Mouse (Mus musculus): ENCODE measurements around the gene Ttyh2. TPM values are rescaled to one million over a fixed set of nuclear protein-coding genes. Genes with fewer than 3 reads are reported as not detected.

Gene Ttyh2
- total RNA-seq, 2 experiments from 2014 or later, result 16.0 to 19.4 TPM

GRCm38 (mm10) chr11:114736913-114737624, 61.8 kb downstream of the Ttyh2 start:
- intact Hi-C loops (cut with DNase I), result no loop called here
- DNase-seq, result peak; percentile 39 to 47

DNA sequence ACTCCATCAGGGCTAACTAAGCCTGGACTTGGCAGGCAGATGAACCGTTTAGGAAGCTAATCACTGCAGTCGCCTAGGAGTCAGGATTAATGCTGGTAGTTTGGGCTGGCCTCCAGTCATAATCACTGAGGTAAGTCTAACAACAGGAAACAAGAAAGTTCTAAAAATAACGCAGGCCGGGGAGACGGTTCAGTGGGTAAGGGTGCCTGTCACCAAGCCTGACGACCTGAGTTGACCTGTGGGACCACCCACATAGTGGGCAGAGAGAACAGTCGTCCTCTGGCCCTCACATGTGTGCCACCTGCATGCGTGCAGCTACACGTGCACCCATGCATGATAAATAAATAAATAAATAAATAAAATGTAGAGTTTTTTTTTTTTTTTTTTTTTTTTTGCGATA, 65.4 kb downstream of the Ttyh2 start:
- intact Hi-C loops (cut with DNase I), result no loop called here
- no peak for DNase-seq

DNA sequence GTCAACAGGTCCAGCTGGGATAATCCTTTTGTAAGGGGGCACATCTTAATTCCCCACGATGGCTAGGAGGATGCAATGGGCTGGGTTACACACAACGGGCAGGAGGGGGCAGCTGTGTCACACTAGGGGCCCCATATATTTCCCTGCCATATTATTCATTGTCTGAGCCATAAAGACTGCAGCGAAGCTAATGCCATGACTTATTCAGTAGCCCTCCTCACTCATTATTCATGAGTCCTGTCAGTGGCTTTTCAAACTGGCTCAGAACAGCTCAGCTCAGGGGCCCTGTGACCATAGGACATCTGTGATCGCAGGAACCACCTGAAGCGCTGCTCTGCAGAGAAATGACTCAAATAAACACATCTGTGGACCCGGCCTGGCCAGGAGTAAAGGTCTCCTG, 66.2 kb downstream of the Ttyh2 start:
- DNase-seq, result no peak

GRCm38 (mm10) chr11:114745134-114745533, 69.9 kb downstream of the Ttyh2 start:
- peak; percentile 88 to 93 for DNase-seq
- intact Hi-C loops (cut with DNase I), result loop anchor here (1.0 to 5.0 kb wide), 2 partner anchors 44 to 167 kb away; no protein-coding TSS in a partner anchor

More for the DNA sequence above, 66.2 kb downstream of the Ttyh2 start:
- intact Hi-C loops (cut with DNase I), result no loop called here

- intact Hi-C loops (cut with DNase I), result loop anchor here (5.0 kb wide), 1 partner anchor 165 kb away; no protein-coding TSS in a partner anchor
- no peak for DNase-seq
These were observed 72.4 kb downstream of the Ttyh2 start for GRCm38 (mm10) chr11:114747564-114748138.

DNA sequence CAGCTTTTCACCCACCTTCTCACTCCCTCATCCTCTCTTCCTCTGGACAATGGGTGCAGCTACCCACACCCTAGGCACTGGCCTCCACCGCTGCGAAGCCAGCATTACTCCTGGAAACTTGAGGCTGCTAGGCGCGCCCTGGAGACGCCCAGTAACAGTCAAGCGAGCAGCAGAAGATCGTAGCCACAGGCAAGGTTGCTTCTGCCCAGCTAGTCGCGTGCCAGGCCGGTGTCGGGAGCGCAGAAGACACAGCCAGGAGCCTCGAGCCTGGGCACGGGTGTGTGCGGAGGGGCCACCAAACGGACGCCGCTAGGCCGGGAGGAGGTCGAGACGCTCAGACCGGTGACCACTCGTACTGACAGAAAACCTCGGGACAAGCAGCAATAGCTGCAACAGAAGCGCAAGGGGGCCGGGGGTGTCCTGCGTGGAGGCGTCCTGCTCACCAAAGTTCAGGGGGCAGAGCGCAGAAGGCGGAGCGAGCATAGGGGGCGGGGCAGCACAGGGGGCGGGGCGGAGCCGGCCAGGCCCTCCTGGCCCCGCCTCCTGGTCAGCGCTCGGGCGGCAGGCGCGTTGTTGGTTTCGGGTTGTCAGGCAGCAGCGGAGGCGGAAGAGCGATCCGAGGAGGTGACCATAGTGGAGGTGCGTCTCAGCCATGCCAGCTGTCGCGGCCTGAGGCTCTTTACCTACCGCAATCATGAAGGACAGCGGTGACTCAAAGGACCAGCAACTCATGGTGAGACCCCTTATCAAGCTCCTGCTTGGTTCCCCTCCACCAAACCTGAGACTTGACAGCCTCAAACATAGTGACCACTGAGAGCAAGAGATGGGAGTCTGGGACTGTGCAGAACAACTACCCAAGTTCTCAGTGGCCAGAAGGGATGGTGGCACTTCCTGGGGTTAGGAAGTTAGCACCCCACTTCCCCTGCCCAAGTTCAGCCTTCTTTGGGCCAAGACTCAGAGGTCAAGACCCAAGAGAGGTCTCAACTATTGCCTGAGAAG, 89.9 kb downstream of the Ttyh2 start, which contains the start of gene Kif19a:
Gene Kif19a, plus strand, starts transcription at position 569 of the 999 bp plus-strand sequence.
- intact Hi-C loops (cut with DNase I), result no loop called here
- peak; percentile 31 to 39 for DNase-seq

DNA sequence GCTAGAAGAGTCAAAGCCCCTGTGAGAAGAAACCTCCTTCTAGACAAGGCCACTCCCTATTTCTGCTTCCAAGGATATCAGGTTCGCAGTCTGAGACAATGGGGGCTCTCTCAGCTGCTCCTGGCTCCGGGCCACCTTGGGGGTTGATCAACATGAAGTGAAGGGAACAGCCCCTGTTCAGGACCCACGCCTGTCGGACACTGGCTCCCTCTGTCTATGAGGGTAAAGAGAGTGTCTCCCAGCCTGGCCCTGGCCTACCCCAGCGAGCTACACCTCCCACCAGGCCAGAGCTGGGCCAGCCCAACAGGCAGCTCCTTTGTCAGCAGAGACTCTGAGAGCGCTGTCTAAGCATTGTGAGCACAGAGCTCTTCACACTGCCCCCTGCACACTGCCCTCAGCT, 94.7 kb downstream of the Ttyh2 start:
- DNase-seq, result no peak
- intact Hi-C loops (cut with DNase I), result no loop called here

Other genes starting within 250 kb of the Ttyh2 start
- 100 to 1,000 TPM; 432 to 556 TPM for gene Rpl38, start 6.9 kb upstream of the Ttyh2 start, total RNA-seq (2021)
- gene Dnaic2, start 52.0 kb downstream of the Ttyh2 start, total RNA-seq (2021), result under 1 TPM; 0.07 to 0.33 TPM
- 1 to 10 TPM; 1.3 TPM for gene Kif19a, start 90.0 kb downstream of the Ttyh2 start, total RNA-seq (2021)
- under 1 TPM in 1 of 2 experiments, not detected in 1; 0.28 TPM for gene Btbd17, start 120.5 kb downstream of the Ttyh2 start, total RNA-seq (2021)
- gene Gpr142, start 123.5 kb downstream of the Ttyh2 start, total RNA-seq (2021), result not detected
- gene Gprc5c, start 175.7 kb downstream of the Ttyh2 start, total RNA-seq (2021), result 10 to 100 TPM; 35.5 to 44.1 TPM
- under 1 TPM; 0.36 to 0.37 TPM for gene Cd300a, start 214.6 kb downstream of the Ttyh2 start, total RNA-seq (2021)